Mouse (Mus musculus): ENCODE results near the gene Setdb2.
A peak's percentile ranks its signal among the peaks of the same experiment; 100 is the strongest.
"Not testable (repeated sequence)": the region's sequence is repeated elsewhere in the genome, so short reads cannot be mapped to it uniquely, and the experiment has no call there.

Gene Setdb2

DNA sequence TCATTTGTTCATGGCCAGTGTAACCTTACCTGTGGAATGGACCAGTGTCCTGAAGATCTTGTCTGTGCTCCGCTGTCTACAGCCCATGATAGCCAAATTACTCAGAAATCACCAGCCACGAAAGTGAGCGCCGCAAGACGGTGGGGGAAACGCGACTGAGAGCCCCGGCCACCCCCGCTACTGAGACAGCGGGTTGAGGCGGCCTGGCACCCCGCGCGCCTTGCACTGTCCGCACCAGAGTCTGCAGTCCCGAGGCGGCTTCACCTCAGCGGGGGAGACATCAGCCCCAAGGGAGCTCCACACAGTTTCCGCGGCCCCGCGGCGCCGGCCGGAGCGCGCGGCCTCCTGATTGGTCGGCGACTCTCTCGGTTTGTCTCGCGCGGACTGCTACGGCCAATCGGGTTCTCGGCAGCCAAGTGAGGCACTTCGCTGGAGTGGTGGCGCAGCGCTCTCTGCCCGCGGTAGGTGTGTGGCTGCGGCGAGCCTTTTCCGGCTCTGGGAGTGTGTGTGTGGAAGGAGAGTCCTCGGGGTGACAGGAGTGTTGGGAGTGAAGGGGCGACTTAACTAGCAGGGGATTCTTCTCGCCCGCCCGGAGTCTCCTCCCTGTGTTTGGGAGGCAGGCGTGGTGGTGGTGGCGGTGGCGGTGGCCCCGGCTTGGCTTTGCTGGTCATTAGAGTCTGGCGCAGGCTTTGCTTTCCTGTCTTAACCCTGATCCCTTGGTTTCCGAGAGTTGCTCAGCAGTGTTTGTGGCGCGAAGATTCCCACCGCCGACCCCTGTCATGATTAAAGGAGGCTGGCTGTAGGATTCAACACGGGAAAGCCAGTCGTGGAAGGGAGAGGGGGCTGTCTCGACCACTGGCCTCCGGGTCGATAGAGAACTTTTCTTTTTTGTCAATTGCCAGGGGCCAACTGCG lies at the start of gene Setdb2, which contains the start of gene Cab39l:
Gene Setdb2 (minus strand): TSS at position 327 of the 914 bp plus-strand sequence.
Gene Cab39l (plus strand): TSS at position 415 of the 914 bp plus-strand sequence.
- peak; percentile 89 for DNase-seq (ENCODE audit: low read depth)

GRCm38 (mm10) chr14:59485247-59485810 lies 44.6 kb upstream of the Setdb2 start:
- DNase-seq (ENCODE audit: low read depth) = no peak

DNA sequence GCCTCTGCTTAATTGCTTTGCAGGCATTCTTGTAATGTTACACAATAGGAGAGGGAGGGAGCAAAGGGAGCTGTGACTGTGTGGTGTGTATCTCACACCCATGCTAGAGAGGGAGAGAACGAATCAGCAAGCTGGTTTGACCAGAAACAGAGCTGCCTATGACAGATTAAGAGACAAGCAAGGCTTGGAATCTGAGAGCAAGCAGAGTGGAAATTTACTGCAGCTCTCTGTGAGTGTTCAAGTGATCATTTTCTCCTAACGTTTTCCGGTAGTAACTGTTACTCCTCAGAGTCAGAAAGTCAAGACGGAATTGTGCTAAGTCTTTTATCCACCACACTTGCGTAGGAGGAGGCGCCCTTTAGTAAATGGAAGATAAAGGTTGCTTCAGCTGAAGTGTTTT lies 38.0 kb upstream of the Setdb2 start:
- DNase-seq (ENCODE audit: low read depth) = no peak

- no peak for DNase-seq (ENCODE audit: low read depth)
Observed at GRCm38 (mm10) chr14:59470781-59471180, 30.1 kb upstream of the Setdb2 start.

- DNase-seq (ENCODE audit: low read depth) = no peak
Observed at GRCm38 (mm10) chr14:59467798-59468197, 27.1 kb upstream of the Setdb2 start.

- DNase-seq (ENCODE audit: low read depth) = no peak
Observed at GRCm38 (mm10) chr14:59466503-59466902, 25.8 kb upstream of the Setdb2 start.

- DNase-seq (ENCODE audit: low read depth) = no peak
Observed at GRCm38 (mm10) chr14:59447981-59448380, 7.3 kb upstream of the Setdb2 start.

DNA sequence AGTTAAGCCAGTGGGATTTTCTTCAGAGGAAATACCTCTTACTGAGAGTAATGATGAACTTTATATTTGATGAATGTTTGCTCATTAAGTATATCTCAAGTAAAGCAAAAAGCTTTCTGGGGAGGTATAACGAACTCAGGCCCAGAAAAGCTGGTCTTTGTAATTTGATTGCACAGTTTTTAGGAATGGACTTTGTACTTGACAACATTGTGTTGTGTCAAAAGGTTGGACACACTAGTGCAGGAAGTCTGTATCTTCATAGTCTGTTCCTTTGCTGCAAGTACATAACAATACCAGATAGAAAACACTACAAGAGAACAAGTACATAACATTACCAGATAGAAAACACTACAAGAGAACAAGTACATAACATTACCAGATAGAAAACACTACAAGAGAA lies 4.7 kb upstream of the Setdb2 start:
- DNase-seq (ENCODE audit: low read depth) = no peak

DNA sequence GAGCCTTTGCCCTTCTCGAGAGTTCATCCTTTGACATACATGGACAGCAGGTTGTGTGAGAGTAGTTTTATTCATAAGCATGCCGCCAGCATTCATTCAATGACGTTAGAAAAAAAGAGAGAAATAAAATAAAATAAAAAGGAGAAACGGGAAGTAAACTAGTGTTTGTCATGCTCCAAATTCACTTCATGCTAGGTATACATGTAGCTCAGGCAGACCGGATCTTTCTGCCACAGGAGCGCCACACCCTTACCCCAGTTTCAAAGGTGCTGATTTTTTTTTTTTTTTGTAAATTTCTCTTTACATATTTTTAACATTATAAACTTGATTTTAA lies 755 bp upstream of the Setdb2 start:
- DNase-seq (ENCODE audit: low read depth) = no peak

- peak; percentile 30 for DNase-seq (ENCODE audit: low read depth)
Observed at GRCm38 (mm10) chr14:59440039-59440438, 645 bp downstream of the Setdb2 start.

- DNase-seq (ENCODE audit: low read depth) = no peak
Observed at GRCm38 (mm10) chr14:59438505-59438904, 2.2 kb downstream of the Setdb2 start.

- DNase-seq (ENCODE audit: low read depth) = no peak
Observed at GRCm38 (mm10) chr14:59437398-59437797, 3.3 kb downstream of the Setdb2 start.

DNA sequence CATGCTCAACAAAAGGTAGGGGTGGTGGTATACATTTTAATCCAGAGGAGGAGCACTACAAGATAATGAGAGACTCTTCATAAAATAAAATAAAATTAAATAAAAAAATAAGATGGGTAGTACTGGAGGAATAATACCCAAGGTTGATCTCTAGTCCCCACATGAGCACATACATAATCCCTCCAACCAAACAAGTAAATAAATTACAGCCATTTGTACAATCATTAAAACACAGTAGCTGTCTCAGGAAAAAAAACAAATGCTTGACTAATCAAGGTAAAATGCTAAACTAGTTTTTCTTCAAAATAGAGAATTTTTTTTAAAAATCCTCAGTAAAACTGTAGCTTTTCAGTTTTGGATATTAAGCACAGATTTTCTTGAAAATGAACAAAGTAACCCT lies 5.5 kb downstream of the Setdb2 start:
- DNase-seq (ENCODE audit: low read depth) = no peak

GRCm38 (mm10) chr14:59433902-59434301 lies 6.8 kb downstream of the Setdb2 start:
- peak; percentile 23 for DNase-seq (ENCODE audit: low read depth)

DNA sequence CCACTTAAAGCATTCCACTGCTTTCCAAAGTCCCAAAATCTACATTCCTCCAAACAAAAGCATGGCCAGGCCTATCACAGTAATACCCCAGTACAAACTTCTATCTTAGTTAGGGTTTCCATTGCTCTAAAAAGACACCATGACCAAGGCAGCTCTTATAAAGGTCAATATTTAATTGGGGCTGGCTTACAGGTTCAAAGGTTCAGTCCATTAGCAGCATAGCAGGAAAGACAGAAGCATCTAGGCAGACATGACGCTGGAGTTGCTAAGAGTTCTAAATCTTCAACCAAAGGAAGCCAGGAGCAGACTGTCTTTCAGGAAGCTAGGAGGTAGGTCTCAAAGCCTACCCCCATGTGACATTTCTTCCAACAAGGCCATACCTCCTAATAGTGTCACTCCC lies 10.1 kb downstream of the Setdb2 start:
- DNase-seq (ENCODE audit: low read depth) = no peak

DNA sequence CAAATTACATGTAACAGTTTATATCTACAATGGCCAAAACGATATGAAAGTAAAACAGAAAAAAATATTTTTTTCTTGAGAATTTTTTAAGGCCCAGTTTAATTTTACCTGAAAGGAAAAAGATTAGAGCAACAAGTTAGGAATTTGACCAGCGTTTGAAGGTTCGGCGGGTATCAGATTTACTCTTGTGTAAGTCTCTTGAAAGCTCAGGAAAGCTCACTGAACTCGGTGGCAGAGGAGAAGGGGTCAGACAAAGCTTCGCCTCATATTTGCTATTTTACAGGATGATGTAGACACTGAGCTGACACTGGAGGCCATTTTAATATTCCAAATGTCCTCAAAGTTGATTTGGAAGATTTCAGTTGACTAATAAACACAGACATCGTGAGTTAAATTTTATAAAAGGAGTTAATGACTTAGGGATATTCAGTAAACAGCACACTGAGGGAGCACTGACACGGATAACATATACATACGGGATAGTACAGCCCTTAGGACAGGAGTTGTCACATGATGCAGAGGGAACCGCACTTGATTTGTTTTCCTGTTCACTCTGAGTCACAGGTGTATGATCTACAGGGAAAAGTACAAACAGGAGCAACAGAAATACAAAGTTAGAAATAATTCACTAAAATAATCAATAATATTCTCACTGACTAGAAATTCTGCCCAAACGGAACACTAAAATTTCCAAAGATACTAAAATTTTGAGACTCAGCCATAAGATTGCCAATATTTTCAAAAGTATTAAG lies 17.6 kb downstream of the Setdb2 start:
- DNase-seq (ENCODE audit: low read depth) = no peak

- no peak for DNase-seq (ENCODE audit: low read depth)
Observed at GRCm38 (mm10) chr14:59418171-59418570, 22.5 kb downstream of the Setdb2 start.

GRCm38 (mm10) chr14:59414979-59415378 lies 25.7 kb downstream of the Setdb2 start:
- DNase-seq (ENCODE audit: low read depth) = not testable (repeated sequence)

GRCm38 (mm10) chr14:59396999-59397398 lies 43.7 kb downstream of the Setdb2 start:
- DNase-seq (ENCODE audit: low read depth) = no peak

DNA sequence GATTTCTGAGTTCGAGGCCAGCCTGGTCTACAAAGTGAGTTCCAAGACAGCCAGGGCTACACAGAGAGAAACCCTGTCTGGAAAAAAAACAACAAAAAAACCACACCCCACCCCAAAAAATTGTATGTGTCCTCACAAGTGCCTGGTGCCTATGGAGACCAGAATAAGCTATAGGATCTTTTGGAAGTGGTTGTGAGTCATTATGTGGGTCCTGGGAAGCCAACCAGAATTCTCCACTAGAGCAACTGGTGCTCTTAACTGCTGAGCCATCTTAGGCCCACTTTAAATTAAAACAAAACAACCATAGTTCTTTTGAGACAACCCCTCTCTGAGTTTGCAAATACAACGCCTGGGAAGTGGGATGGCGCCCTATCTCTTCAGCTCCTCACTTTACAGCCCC lies 45.4 kb downstream of the Setdb2 start, which contains the start of gene Phf11c:
Gene Phf11c (minus strand): TSS at position 101 of the 400 bp plus-strand sequence.
- DNase-seq (ENCODE audit: low read depth) = no peak

DNA sequence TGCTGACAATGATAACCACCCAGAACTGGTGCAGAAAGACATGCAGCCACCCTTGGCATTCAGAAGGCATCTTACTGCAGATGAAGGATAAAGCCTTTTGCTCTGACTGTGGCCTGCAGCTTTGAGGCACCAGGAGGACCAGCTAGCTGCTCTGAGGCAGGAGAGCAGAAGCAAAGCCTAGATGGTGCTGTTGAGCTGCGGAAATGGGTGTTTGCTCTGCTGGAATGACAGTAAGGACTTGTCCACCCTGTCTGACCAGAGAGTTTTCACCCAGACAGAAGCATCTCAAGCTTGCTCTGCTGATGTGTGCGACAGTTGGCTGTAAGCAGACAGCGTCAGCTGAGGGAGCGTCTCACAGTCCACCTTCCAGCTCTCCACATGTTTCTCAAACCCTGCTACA lies 50.5 kb downstream of the Setdb2 start:
- not testable (repeated sequence) for DNase-seq (ENCODE audit: low read depth)

DNA sequence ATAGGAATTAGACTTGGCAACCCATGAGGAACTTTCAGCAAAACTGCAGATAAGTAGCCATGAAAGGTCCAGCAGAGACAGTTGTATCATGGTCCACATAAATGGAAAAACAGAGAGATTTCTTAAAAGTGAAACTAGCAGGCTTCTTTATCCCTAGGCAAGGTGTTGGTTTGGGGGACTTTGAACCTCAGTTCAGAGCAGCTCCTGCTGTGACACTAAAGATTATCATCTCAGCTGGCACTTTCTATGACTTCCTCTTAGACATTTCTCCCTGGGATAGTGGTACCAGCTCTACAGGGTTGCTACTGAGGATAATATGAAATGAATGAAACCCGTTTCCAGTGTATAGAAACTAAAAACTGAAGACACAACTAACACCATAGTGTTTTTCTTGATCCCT lies 51.2 kb downstream of the Setdb2 start:
- DNase-seq (ENCODE audit: low read depth) = no peak
